Mouse (Mus musculus) G1E (cell line): Measurements from ENCODE around the gene Btbd11.

Experiments used
- CTCF ChIP-seq: IDR thresholded peaks from 2 replicates; pipeline ENCODE4 v1.5.1; 2012; ENCODE audit warnings: low read depth, low read length, inconsistent platforms, mixed read lengths
- POLR2AphosphoS5 ChIP-seq: IDR thresholded peaks from 2 replicates; pipeline ENCODE4 v1.6.1; 2012; ENCODE audit warnings: low read depth, low read length, inconsistent platforms; ENCODE audit not compliant: insufficient replicate concordance

DNA sequence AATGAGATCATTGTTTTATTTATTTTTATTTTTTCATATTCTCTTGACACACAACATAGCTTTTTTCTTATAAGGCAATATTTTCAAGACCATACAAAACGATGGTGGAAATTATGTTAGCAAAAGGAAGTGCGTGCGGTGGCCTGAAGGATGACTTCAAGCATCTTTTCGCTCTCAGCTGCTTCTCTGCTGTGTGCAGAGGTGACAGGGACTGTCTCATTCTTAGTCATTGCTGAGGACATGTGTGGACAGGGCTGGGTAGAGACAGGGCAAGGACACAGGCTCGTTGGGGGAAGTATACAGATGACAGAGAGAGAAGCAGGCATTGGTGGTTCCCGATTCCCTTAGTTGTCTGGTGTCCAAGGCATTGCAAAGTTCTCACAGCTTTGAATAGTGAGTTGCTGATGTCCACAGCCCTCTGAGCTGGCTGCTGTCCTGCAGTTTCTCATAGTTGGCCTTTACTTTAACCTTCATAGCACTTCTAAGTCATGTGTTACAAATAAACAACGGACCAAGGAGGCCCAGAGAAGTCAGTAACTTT lies 135.7 kb downstream of the Btbd11 start:
- TF ChIP-seq CTCF (no peak), POLR2AphosphoS5 (no peak)
